Mouse (Mus musculus): ENCODE measurements around the gene Ldhc.
"Not testable (repeated sequence)": the region's sequence is repeated elsewhere in the genome, so short reads cannot be mapped to it uniquely, and the experiment has no call there.

Ldhc gene

DNA sequence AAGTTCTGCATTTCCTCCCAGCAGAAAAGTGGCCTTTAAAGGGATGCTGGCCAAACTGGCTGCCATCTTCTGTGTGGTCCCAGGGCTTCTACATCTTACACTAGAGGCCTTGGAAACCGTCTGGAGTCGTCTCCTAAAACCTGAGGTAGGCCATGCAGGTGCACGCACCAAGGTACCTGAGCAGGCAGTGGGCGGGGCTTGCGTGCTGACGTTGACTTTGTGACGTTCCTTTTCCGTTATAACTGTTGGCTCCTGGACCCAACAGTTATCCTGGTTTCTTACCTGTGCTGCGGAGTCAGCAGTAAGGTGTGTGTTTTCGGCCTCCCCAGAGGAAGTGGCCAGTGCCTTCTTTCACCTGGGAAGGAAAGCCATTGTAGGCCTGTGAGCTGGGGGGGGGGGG, at the start of gene Ldhc:
TSS of gene Ldhc (plus strand) at position 208 of the 400 bp plus-strand sequence.
- in situ Hi-C loops (cut with MboI; ENCODE audit: low pct_unique_long_range_greater_than_20kb in 1 of 2, low sequenced_read_pairs in 2 of 2, unreplicated experiment in 1 of 2): no loop called here

DNA sequence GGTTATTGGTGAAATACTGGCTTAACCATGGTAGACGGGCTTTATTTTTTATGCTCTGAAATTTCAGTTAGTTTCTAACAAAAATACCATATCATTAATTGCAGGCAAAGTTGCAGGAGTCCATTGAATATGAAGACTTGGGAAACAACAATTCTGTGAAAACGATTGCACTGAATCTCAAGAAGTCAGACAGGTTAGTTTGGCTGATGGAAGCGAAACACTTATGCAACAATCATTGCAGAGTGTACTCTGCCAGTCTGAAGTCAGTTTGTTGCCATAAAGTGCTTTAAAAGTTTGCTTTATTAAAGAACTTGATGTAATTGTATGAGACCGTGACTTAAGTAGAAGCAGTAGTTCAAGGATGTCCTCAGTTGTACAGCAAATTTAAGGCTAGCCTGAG, 47.0 kb upstream of the Ldhc start:
- in situ Hi-C loops (cut with MboI; ENCODE audit: low pct_unique_long_range_greater_than_20kb in 1 of 2, low sequenced_read_pairs in 2 of 2, unreplicated experiment in 1 of 2): no loop called here

DNA sequence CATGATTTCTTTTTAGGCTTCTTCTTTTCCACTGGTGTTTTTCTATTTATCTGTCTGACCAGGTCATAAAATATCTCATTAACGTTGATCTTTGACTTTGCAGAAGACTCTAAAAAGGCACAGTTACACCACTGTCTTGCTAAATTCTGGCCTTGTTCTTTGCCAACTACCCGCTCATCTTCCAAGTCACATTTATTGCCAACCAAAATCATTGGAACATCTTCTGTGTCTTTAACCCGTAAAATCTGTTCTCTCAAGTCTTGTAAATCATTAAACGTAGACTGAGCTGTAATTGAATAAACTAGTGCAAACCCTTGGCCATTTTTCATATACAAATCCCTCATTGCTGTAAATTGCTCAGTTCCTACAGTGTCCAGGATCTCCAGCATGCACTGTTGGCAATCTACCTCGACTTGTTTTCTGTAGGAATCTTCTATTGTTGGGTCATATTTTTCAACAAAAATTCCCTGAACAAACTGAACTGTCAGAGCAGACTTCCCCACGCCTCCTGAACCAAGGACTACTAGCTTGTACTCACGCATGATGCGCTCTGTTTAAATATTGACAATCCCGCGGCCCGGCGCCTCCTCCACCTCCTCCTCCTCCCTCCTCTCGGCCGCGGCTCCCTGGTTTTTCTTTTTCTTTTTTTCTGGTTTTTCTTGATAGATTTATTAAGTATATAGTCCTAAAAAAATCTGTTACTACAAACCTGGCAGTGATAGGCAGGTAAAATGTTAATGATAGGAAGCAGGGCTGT, 39.9 kb upstream of the Ldhc start:
- in situ Hi-C loops (cut with MboI; ENCODE audit: low pct_unique_long_range_greater_than_20kb in 1 of 2, low sequenced_read_pairs in 2 of 2, unreplicated experiment in 1 of 2): not testable (repeated sequence)

DNA sequence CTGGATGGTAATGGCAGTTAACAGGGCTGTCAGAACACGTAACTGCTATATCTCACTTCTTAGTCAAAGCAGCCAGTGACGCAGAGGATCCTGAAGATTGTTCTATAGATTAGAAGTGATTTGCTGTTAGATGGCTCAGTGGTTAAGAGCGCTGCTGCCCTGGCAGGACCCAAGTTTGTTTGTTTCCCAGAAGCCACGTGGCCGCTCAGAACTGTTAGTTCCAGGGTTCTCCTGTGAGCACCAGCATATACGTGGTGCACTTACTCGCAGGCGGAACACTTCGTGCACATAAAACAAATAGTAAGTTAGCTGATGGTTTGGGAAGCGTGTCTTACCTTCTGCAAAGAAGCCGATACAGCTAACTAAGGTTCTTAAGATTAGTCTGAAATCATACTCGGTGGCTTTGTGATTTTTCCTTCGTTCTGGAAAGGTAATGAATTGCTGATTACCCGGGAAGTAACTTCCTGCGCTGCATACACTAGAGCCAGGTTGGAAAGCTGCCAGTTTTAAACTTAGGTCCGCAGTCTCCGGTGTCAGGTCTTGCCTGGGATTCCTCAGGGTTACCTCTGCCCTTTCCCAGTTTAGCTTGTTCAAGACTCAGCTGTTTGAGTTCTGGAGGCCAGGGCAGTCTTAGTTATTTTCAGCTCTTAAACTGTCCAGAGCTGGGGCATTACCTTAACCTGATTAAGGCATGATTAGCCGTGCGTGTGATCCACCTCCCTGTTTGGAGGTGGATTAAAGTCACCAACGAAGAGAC, 33.8 kb upstream of the Ldhc start:
- in situ Hi-C loops (cut with MboI; ENCODE audit: low pct_unique_long_range_greater_than_20kb in 1 of 2, low sequenced_read_pairs in 2 of 2, unreplicated experiment in 1 of 2): no loop called here

DNA sequence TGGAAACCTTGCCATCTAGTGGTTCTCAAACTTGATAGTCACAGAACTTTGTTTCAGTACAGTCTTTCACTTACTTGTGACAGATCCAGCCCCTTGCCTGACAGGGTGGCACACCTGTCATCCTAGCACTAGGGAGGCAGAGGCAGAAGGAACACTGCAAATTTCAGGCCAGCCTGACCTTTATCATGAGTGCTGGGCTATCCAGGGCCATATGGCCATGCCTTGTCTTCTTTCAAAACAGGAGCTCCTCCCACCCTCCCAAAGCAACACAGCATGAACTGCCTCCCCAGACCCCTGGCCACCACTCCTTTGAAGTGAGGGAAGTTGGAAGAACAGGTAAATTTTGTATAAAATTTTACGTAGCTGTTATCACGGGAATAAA, 33.2 kb upstream of the Ldhc start:
- in situ Hi-C loops (cut with MboI; ENCODE audit: low pct_unique_long_range_greater_than_20kb in 1 of 2, low sequenced_read_pairs in 2 of 2, unreplicated experiment in 1 of 2): no loop called here

DNA sequence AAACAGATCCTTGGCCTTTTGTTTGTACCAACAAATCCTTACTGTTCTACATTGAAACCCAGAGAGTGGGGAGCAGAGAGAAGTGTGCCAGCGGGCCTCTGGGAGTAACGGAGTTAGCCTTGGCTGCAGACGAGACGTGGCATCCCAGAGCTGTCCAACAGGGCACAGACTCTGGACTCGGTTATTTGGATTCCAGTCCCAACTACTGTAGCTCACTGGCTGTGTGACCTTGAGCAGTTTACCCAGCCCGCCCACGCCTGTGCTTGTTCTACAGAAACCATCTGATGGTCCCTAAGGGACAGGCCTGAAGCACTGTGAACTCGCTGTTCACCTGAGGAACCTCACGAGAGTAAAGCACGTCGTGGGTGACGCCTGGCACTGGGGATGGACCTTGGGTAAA, 31.1 kb upstream of the Ldhc start:
- in situ Hi-C loops (cut with MboI; ENCODE audit: low pct_unique_long_range_greater_than_20kb in 1 of 2, low sequenced_read_pairs in 2 of 2, unreplicated experiment in 1 of 2): no loop called here

DNA sequence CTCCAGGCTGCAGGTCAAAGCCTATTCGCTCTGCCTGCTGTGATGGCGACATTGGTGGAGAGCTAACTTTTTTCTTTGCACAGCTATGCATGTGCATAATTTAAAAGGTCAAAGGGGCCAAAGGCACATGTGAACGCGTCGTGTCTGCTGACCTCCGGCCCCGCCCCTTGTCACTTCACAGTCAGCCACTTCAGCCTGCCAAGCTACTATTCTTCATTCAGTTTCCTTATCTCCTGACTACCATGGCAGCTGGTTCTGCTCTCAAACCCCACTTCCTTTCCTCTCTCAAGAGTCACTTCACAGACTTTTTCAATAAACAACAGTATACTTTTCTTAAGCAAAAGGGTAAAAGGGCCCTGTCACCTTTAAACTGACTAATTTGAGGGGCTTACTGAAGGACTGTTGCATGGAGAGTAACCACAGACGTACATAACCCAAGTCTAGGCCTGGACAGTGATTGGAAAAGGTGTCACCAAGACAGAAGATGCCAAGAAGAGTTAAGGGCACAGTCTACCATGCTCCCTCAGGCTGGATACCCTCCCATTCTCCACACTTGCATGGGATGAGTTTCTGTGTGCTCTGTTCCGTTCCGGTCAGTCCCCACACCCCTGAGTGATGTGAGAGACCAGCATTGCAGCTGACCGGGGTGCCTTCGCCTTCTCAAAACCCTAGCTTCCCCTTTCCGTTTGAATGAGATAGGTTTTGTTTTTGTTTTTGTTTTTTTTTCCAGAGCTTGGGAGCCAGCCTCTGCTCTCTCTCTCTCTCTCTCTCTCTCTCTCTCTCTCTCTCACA, 30.0 kb upstream of the Ldhc start:
- in situ Hi-C loops (cut with MboI; ENCODE audit: low pct_unique_long_range_greater_than_20kb in 1 of 2, low sequenced_read_pairs in 2 of 2, unreplicated experiment in 1 of 2): no loop called here

DNA sequence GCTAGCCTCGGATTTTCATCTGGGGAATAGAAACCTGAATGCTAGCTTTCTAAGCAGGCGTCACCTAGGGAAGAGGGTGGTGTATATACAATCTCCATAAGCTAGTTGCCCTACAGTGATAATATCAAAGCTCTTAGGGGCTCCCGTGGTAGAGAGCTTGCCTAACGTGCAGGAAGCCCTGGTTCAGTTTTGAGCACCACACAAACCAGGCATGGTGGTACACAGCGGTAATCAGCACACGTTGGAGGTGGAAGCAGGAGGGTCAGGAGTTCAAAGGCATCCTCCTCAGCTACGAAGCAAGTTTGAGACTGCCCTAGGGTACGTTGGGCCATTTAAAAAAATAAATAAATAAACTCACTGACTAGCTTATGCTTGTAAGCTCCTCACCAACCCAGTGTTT, 29.3 kb upstream of the Ldhc start:
- in situ Hi-C loops (cut with MboI; ENCODE audit: low pct_unique_long_range_greater_than_20kb in 1 of 2, low sequenced_read_pairs in 2 of 2, unreplicated experiment in 1 of 2): no loop called here

DNA sequence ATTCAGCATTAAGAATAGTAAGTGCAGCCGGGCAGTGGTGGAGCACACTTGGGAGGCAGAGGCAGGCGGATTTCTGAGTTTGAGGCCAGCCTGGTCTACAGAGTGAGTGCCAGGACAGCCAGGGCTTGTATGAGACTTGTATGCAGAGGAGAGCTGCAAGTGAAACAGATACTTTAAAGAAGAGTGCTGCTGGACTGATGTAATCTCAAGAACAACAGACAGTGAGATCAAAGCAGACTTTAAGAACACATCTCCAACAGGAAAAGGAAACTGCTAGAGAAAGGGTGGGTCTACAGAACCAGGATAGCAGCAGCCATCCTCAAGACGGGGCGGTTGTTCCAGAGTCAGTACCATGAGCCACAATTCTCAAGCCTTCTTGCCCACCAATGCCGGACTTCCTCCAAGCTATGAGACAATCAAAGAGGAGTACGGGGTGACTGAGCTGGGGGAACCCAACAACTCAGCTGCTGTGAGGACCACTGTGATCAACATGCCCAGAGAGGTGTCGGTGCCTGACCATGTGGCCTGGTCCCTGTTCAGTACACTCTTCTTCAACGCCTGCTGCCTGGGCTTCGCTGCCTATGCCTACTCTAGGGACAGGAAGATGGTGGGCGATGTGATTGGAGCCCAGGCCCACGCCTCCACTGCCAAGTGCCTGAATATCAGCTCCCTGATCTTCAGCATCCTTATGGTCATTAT, 28.7 kb upstream of the Ldhc start:
- in situ Hi-C loops (cut with MboI; ENCODE audit: low pct_unique_long_range_greater_than_20kb in 1 of 2, low sequenced_read_pairs in 2 of 2, unreplicated experiment in 1 of 2): not testable (repeated sequence)

DNA sequence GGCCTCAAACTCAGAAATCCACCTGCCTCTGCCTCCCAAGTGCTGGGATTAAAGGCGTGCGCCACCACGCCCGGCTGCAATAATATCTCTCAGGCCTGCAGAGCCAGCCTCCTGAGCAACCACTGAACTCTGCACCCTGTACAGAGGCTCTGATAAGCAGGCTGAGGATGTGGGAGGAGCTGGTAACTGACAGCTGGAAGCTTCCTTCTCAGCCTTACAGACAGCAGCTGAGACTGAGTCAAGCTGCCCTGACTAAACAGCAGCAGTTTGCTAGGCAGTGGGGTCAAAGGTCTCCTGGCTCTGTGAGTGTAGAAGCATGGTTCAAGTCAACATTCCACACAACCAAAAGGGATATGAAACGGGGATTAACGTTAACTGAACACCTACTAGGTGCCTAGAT, 27.7 kb upstream of the Ldhc start:
- in situ Hi-C loops (cut with MboI; ENCODE audit: low pct_unique_long_range_greater_than_20kb in 1 of 2, low sequenced_read_pairs in 2 of 2, unreplicated experiment in 1 of 2): no loop called here

DNA sequence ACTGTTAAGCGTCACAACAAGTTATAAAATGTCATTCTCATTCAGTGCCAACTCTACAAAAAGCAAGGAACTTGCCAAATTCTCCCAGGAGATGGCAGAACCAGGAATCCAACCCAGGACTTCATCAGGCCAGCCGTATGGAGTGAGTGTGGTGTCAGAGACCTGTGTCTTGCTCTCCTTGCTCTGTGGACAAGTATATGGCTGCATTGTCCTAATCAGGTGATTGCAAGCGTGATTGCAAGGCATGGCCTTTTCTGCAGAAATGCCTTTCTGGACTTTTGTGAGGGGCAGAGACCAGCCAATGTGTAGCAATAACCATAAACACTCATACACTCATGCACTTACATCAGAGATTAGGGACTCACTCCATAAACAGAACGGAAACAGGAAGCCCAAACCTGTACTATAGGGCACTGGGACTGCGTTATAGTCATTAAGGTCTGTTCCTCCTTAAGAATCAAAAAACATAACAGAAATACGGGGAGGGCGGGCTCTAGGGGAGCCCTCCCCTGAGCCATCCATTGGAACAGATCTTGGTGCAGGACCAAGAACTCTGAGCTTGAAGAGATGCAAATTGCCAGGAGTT, 27.2 kb upstream of the Ldhc start:
- in situ Hi-C loops (cut with MboI; ENCODE audit: low pct_unique_long_range_greater_than_20kb in 1 of 2, low sequenced_read_pairs in 2 of 2, unreplicated experiment in 1 of 2): no loop called here

DNA sequence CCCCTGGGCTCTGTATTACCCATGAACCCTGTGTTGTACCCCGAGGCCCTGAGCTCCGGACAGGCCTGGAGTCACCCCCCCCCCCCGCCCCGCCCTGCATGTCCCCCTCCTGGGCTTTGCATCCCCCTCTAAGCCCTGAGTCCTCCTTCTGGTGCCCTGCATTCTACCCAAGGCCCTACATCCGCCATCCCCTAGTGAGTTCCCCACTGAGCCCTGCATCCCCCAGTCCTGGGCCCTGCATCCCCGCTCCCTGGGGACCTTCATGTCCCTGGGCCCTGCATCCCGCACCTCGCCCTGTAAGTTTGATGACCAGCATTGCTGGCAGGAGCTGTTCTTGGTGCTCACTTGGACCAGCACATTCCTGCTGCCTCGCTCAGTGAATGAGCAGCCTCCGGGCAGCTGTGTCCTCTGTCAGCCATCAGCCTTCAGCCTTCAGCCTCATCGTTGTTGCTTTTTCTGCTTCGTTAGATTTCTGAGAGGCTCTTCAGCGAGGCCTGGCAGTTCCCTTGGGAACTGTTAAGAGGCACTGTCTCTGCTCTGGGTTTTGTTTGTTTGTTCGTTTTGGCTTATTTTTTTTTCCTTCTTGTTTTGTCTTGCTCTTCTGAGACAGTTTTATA, 25.9 kb upstream of the Ldhc start:
- in situ Hi-C loops (cut with MboI; ENCODE audit: low pct_unique_long_range_greater_than_20kb in 1 of 2, low sequenced_read_pairs in 2 of 2, unreplicated experiment in 1 of 2): no loop called here

DNA sequence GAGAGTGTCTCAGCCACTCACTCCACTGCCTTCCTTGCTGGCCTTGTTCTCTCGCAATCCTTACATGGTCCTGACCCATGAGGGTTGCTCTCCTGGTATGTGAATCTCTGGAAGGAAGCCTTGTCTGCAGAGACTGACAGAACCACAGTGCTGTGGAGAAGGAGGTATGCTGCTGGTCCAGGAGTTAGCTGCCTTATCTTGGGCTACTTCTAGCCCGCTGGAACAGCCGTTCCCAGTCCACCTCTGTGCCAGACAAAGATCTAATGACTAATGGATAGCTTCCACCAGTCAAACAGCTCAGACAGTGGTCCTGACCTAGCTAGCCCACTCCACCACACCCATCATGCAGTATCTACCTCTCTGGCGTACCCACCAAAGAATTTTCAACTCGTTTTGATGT, 24.6 kb upstream of the Ldhc start:
- in situ Hi-C loops (cut with MboI; ENCODE audit: low pct_unique_long_range_greater_than_20kb in 1 of 2, low sequenced_read_pairs in 2 of 2, unreplicated experiment in 1 of 2): no loop called here

DNA sequence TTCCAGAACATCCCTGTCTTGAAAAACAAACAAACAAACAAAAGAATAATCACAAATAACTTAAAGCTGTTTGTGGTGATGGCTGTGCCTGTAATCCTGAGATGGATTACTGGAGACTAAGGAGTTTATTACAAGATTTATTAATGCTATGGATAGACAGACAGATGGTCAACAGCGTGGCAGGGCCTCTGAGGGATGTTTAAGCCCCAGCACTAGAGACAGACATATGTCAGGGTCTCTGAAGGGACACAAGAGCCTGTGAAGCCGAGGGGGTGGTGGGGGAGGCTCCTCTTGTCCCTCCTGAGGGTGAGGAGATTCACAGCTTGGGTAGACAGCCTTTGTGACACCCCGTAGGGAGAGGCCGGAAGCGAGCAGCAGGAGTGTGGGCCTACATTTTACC, 23.9 kb upstream of the Ldhc start:
- in situ Hi-C loops (cut with MboI; ENCODE audit: low pct_unique_long_range_greater_than_20kb in 1 of 2, low sequenced_read_pairs in 2 of 2, unreplicated experiment in 1 of 2): no loop called here

DNA sequence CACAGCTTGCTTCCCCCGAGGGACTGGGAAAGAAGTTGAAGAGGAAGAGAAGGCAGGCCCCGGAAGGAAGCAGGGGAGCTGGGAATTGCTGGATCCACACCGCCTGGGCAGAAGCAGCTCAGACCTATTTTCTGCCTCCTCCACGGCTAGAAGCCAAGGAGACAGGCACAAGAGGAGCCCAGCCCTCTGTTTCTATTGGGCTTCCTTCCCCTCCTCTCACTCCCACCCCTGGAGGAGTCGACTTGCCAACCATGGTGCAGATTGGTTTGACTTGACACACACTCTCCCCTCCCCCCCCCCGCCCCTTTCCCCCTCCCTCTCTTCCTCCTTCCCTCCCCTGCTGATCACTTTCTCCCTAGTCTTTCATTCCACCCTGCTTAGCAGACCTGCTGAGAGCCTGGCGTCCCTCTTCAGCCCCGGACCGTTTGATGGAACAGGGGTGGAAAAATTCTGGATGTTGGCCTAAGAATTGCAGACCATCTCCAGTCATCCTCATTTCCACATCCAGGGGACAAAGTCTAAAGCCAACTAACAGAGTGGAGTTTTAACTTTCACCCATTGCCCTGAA, 22.8 kb upstream of the Ldhc start:
- in situ Hi-C loops (cut with MboI; ENCODE audit: low pct_unique_long_range_greater_than_20kb in 1 of 2, low sequenced_read_pairs in 2 of 2, unreplicated experiment in 1 of 2): no loop called here

DNA sequence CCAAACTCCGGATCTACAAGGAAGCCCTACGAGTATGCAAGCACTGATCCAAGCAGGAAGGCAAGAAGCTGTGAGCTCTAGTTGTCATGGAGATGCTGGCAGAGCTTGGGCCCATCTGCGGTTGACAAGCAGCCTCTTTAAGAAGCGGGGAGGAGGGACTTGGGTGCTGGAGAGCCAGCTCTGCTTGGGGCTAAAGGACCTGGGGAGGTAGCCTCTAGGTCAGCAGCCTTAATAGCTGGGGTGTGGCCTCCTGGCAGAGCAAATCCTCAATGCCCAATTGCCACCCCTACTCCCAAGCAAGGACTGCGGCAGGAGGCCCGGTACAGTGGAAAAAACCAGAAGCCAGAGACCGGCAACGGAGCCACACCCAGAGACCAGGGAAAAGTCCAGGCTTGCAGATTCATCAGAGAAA, 22.1 kb upstream of the Ldhc start:
- in situ Hi-C loops (cut with MboI; ENCODE audit: low pct_unique_long_range_greater_than_20kb in 1 of 2, low sequenced_read_pairs in 2 of 2, unreplicated experiment in 1 of 2): no loop called here

DNA sequence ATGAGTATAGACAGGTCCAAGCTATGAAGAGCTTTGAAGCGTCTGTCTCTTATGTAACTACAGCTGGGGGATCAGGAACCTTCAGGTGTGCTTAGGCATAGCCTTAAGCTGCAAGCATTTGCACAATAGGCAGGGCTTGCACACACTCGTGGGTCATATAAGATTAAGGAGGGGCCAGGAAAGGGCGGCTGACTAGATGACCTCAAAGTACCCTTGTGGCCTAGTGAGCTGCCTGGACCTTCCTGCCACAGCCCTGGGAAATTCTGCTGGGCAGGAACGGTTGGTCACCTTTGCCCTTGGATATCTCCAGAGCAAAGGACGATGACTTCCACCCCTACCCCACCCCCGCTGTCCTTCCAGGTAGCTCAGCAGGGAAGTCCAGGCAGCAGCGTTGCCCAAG, 21.6 kb upstream of the Ldhc start:
- in situ Hi-C loops (cut with MboI; ENCODE audit: low pct_unique_long_range_greater_than_20kb in 1 of 2, low sequenced_read_pairs in 2 of 2, unreplicated experiment in 1 of 2): no loop called here

DNA sequence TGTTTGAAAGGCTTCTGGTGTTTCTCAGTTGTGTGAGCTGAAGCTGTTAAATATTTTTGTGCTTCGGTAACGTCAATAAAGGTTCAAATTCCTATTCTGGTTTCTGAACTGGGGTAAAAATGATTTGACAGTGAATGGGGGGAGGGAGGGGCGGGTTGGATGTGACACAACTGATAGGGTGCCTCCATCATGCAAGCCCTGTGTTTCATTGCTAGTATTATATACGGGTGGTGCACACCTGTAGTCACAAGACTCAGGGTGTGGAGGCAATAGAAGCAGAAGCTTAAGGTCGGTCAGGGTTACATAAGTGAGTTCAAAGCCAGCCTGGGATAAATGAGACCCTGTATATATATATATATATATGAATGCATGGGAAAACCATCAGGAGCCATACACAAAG, 21.1 kb upstream of the Ldhc start:
- in situ Hi-C loops (cut with MboI; ENCODE audit: low pct_unique_long_range_greater_than_20kb in 1 of 2, low sequenced_read_pairs in 2 of 2, unreplicated experiment in 1 of 2): no loop called here

All from mouse embryonic stem cell (cell line).